Mouse (Mus musculus) limb, embryonic 15.5 days (tissue): ENCODE data around the gene Rangrf. TPM values are rescaled to one million over a fixed set of nuclear protein-coding genes. Genes with fewer than 3 reads are reported as not detected.
"Not testable (repeated sequence)": the region's sequence is repeated elsewhere in the genome, so short reads cannot be mapped to it uniquely, and the experiment has no call there.

ENCODE experiments used
- ATAC-seq: fragments of 200-750 bp; cut with Nextera tagmentation; 2 replicates; pipeline ENCODE4 v1.8.0; 2017; ENCODE audit warnings: low read depth, moderate TSS enrichment; ENCODE audit not compliant: insufficient number of reproducible peaks, low FRiP score, low TSS enrichment
- H3K27ac ChIP-seq: fragments of 300-500 bp; sonication (generic); 2 replicates; pipeline ENCODE4 v1.5.1; 2015; ENCODE audit warnings: moderate library complexity, mild to moderate bottlenecking, inconsistent platforms
- H3K27me3 ChIP-seq: fragments of 300-500 bp; sonication (generic); 2 replicates; pipeline ENCODE4 v1.6.1; 2015; ENCODE audit warnings: inconsistent platforms
- H3K36me3 ChIP-seq: fragments of 300-500 bp; sonication (generic); 2 replicates; pipeline ENCODE4 v1.6.1; 2015; ENCODE audit warnings: inconsistent platforms
- H3K4me1 ChIP-seq: fragments of 300-500 bp; sonication (generic); 2 replicates; pipeline ENCODE4 v1.6.1; 2015; ENCODE audit warnings: inconsistent platforms
- H3K4me2 ChIP-seq: fragments of 300-500 bp; sonication (generic); 2 replicates; pipeline ENCODE4 v1.6.1; 2015; ENCODE audit warnings: mild to moderate bottlenecking, inconsistent platforms
- H3K4me3 ChIP-seq: fragments of 300-500 bp; sonication (generic); 2 replicates; pipeline ENCODE4 v1.5.1; 2015; ENCODE audit warnings: mild to moderate bottlenecking, inconsistent platforms
- H3K9ac ChIP-seq: fragments of 300-500 bp; sonication (generic); 2 replicates; pipeline ENCODE4 v1.6.1; 2015; ENCODE audit warnings: inconsistent platforms
- H3K9me3 ChIP-seq: fragments of 300-500 bp; sonication (generic); 2 replicates; pipeline ENCODE4 v1.6.1; 2016; ENCODE audit warnings: inconsistent platforms
- WGBS: fragments of 180-500 bp; shearing (Covaris S2); methylation state at CpG from one replicate; pipeline ENCODE4 v1.1.7; 2015; 5-methylcytosine and 5-hydroxymethylcytosine counted together
- microRNA-seq: library from miRNA; unstranded; fragments of <30 nt; microRNA quantifications from one replicate; pipeline ENCODE4, GENCODE M21; 2016
- polyA plus RNA-seq: library from polyadenylated mRNA; unstranded; fragments of >200 nt; fragmentation: Nextera tagmentation; extraction: Ambion mirVana; gene quantifications from 2 replicates; pipeline ENCODE4 v1.2.1, GENCODE M21; 2015

Gene Rangrf
- polyA plus RNA-seq, 1 experiment from 2014 or later, result 39.0 TPM

GRCm38 (mm10) chr11:68939451-68940304 lies 35.3 kb downstream of the Rangrf start:
- Histone ChIP-seq H3K9ac (peak overlapping the region; percentile 31; the same call in 1 of the 2 replicates), H3K4me2 (peak overlapping the region; percentile 56), H3K36me3 (no peaks in the 10 kb centered on the region), H3K4me3 (peak overlapping the region; percentile 43), H3K27me3 (no peaks in the 10 kb centered on the region), H3K9me3 (no peaks in the 10 kb centered on the region), H3K27ac (peak overlapping the region; percentile 34; the same call in 1 of the 2 replicates), H3K4me1 (peaks cover 8% of the 10 kb centered on the region)
- peak; percentile 99 for ATAC-seq
- 1% methylated on average over 16 of the region's 16 CpGs for WGBS

- H3K4me1 ChIP-seq, H3K36me3 ChIP-seq, H3K27ac ChIP-seq, ATAC-seq, H3K9me3 ChIP-seq, H3K27me3 ChIP-seq, H3K9ac ChIP-seq, H3K4me2 ChIP-seq, H3K4me3 ChIP-seq: not testable (repeated sequence)
- 83% methylated on average over 4 of the region's 4 CpGs for WGBS
Observed at GRCm38 (mm10) chr11:68936951-68937350, 38.0 kb downstream of the Rangrf start.

DNA sequence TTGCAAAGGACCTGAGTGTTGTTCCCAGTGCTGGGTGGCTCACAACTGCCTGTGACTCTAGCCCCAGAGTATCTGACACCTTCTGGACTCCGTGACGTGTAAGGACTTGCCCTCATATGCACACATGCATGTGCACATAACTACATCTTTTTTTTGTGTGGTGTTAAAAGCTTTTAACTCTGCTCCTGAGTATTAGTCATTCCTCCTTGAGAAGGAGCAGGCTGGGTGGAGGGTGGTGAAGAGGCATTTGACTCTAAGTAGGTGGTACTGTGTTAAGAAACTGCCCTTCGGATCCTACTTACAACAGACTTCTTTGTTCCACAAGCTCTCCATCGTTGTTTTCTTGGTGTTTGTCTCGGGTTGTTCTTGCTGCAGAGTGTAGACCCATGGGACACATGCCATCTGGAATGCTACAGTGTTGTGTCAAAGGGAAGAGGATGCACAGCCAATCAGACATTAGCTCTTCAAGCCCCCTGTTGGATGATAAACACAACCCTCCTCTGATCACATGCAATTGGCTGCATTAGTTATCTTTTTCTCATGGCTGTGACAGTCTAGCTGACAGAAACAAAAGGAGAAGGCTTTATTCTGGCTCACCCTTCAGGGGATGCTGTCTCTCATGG lies 41.0 kb downstream of the Rangrf start:
- Histone ChIP-seq H3K9ac (no peak overlapping the region), H3K4me2 (no peak overlapping the region), H3K9me3 (no peaks in the 10 kb centered on the region), H3K27ac (no peak overlapping the region), H3K4me1 (no peaks in the 10 kb centered on the region), H3K4me3 (no peak overlapping the region), H3K27me3 (no peaks in the 10 kb centered on the region), H3K36me3 (no peaks in the 10 kb centered on the region)
- ATAC-seq, result no peak
- 78% methylated on average over 5 of the region's 5 CpGs for WGBS

- 73% methylated on average over 6 of the region's 6 CpGs for WGBS
- H3K9ac ChIP-seq, result no peak overlapping the region
- ATAC-seq, result no peak
Observed at GRCm38 (mm10) chr11:68929947-68930346, 45.0 kb downstream of the Rangrf start.

GRCm38 (mm10) chr11:68926981-68927380 lies 48.0 kb downstream of the Rangrf start, which contains the start of gene Odf4:
Gene Odf4, minus strand, starts transcription at chr11:68927081.
- no peaks in the 10 kb centered on the region for H3K9me3 ChIP-seq
- 72% methylated on average over 3 of the region's 3 CpGs for WGBS
- no peak within 1 kb of the TSS for H3K9ac ChIP-seq
- peaks cover 3% of the 10 kb centered on the region; the same call in 1 of the 2 replicates for H3K4me1 ChIP-seq
- H3K27ac ChIP-seq, result no peak within 1 kb of the TSS
- no peak within 1 kb of the TSS for H3K4me2 ChIP-seq
- H3K4me3 ChIP-seq, result no peak within 1 kb of the TSS
- H3K27me3 ChIP-seq, result no peaks in the 10 kb centered on the region
- H3K36me3 ChIP-seq, result no peaks in the 10 kb centered on the region
- ATAC-seq, result no peak

More at GRCm38 (mm10) chr11:68929947-68930346, 45.0 kb downstream of the Rangrf start:
- H3K27me3 ChIP-seq, result no peaks in the 10 kb centered on the region
- H3K36me3 ChIP-seq, result no peaks in the 10 kb centered on the region
- no peaks in the 10 kb centered on the region for H3K9me3 ChIP-seq
- no peaks in the 10 kb centered on the region for H3K4me1 ChIP-seq
- H3K4me2 ChIP-seq, result no peak overlapping the region
- no peak overlapping the region for H3K27ac ChIP-seq
- H3K4me3 ChIP-seq, result no peak overlapping the region

DNA sequence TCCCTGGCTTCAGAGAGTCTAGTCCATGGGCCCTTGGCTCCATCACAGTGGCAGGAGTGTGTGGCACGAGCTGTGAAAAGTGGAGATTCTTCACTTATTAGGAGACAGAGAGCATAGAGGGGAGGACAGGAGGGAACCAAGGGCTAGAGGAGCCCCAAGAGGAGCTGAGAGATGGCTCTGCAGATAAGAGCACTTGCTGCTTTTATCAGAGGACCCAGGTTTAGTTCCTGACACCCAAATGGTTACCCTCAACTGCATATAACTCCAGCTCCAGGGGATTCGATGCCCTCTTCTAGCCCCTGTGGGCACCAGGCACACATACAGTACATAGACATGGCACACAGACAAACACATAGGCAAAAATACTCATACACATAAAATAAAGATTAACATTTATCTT lies 50.2 kb downstream of the Rangrf start:
- H3K4me3 ChIP-seq, result no peak overlapping the region
- no peaks in the 10 kb centered on the region for H3K36me3 ChIP-seq
- WGBS, result 82% methylated on average over 2 of the region's 2 CpGs
- H3K4me1 ChIP-seq, result peaks cover 3% of the 10 kb centered on the region; the same call in 1 of the 2 replicates
- H3K4me2 ChIP-seq, result no peak overlapping the region
- no peaks in the 10 kb centered on the region for H3K27me3 ChIP-seq
- H3K9ac ChIP-seq, result no peak overlapping the region
- H3K27ac ChIP-seq, result no peak overlapping the region
- no peaks in the 10 kb centered on the region for H3K9me3 ChIP-seq
- no peak for ATAC-seq

- no peaks in the 10 kb centered on the region for H3K9me3 ChIP-seq
- no peak overlapping the region for H3K9ac ChIP-seq
- no peak for ATAC-seq
- no peak overlapping the region for H3K27ac ChIP-seq
- 47% methylated on average over 3 of the region's 3 CpGs for WGBS
- no peak overlapping the region for H3K4me2 ChIP-seq
- H3K36me3 ChIP-seq, result no peaks in the 10 kb centered on the region
- no peaks in the 10 kb centered on the region for H3K27me3 ChIP-seq
- peaks cover 3% of the 10 kb centered on the region; the same call in 1 of the 2 replicates for H3K4me1 ChIP-seq
- no peak overlapping the region for H3K4me3 ChIP-seq
Observed at GRCm38 (mm10) chr11:68923191-68923590, 51.8 kb downstream of the Rangrf start.

Small RNA genes within 50 kb of the gene (microRNA-seq; reads per million reads assigned to microRNA genes)
- gene Mir3062, result 2.9 reads per million, percentile 7 among the genes with 10 or more reads in this experiment

Other genes starting within 250 kb of the Rangrf start
- 124 and 128 TPM in 2 replicates for gene Ndel1, start 103.3 kb downstream of the Rangrf start, polyA plus RNA-seq
- 4.2 and 5.1 TPM in 2 replicates for gene Rnf222, start 86.6 kb downstream of the Rangrf start, polyA plus RNA-seq
- gene Rpl26, start 73.6 kb downstream of the Rangrf start, polyA plus RNA-seq, result 838 and 986 TPM in 2 replicates
- gene Odf4, start 48.1 kb downstream of the Rangrf start, polyA plus RNA-seq, result not detected in 2 replicates
- gene Arhgef15, start 17.7 kb downstream of the Rangrf start, polyA plus RNA-seq, result 7.8 and 8.8 TPM in 2 replicates
- gene Slc25a35, start 7.1 kb downstream of the Rangrf start, polyA plus RNA-seq, result 2.1 and 2.3 TPM in 2 replicates
- 23.6 and 25.0 TPM in 2 replicates for gene Pfas, start 33.3 kb upstream of the Rangrf start, polyA plus RNA-seq
- gene Ctc1, start 40.7 kb upstream of the Rangrf start, polyA plus RNA-seq, result 42.5 TPM in 2 replicates
- gene Aurkb, start 70.5 kb upstream of the Rangrf start, polyA plus RNA-seq, result 111 and 121 TPM in 2 replicates
- gene Borcs6, start 84.5 kb upstream of the Rangrf start, polyA plus RNA-seq, result 12.9 and 13.7 TPM in 2 replicates
- gene Tmem107, start 95.6 kb upstream of the Rangrf start, polyA plus RNA-seq, result 64.8 and 65.5 TPM in 2 replicates
- gene Vamp2, start 113.3 kb upstream of the Rangrf start, polyA plus RNA-seq, result 95.0 and 103 TPM in 2 replicates
- 24.3 and 28.9 TPM in 2 replicates for gene Per1, start 120.0 kb upstream of the Rangrf start, polyA plus RNA-seq
- gene Hes7, start 145.2 kb upstream of the Rangrf start, polyA plus RNA-seq, result 0.58 and 0.68 TPM in 2 replicates
- 0.40 and 0.49 TPM in 2 replicates for gene 9130213A22Rik, start 147.4 kb upstream of the Rangrf start, polyA plus RNA-seq
- 11.7 and 14.9 TPM in 2 replicates for gene Aloxe3, start 150.7 kb upstream of the Rangrf start, polyA plus RNA-seq
- gene Alox12b, start 181.8 kb upstream of the Rangrf start, polyA plus RNA-seq, result 53.5 and 60.5 TPM in 2 replicates
- gene Alox8, start 222.7 kb upstream of the Rangrf start, polyA plus RNA-seq, result 0.12 and 0.20 TPM in 2 replicates